Mouse (Mus musculus) adrenal gland, adult 8-10 months (tissue): Measurements from ENCODE around the gene F2rl1. TPM values are rescaled to one million over a fixed set of nuclear protein-coding genes. Genes with fewer than 3 reads are reported as not detected.

Experiments
- total RNA-seq, 4 experiments: library from RNA; stranded (reverse); gene quantifications; 2 replicates each; pipeline ENCODE4 v1.2.4; 2022

Gene F2rl1
- total RNA-seq, 4 experiments from 2014 or later, result 0.10 to 0.17 (median 0.15) TPM; not detected in 1

Other genes with a start within 250 kb of the F2rl1 start
- 10 to 100 TPM; 19.6 to 30.0 (median 26.0) TPM for gene Zbed3, start 201.6 kb downstream of the F2rl1 start, total RNA-seq
- 10 to 100 TPM; 37.8 to 43.1 (median 40.3) TPM for gene Aggf1, start 149.9 kb downstream of the F2rl1 start, total RNA-seq
- not detected for gene Crhbp, start 80.3 kb downstream of the F2rl1 start, total RNA-seq
- gene S100z, start 46.5 kb downstream of the F2rl1 start, total RNA-seq, result not detected
- gene F2r, start 93.3 kb upstream of the F2rl1 start, total RNA-seq, result 100 to 1,000 TPM; 116 to 170 (median 135) TPM
- gene F2rl2, start 171.6 kb upstream of the F2rl1 start, total RNA-seq, result under 1 TPM in 1 of 4 experiments, not detected in 3; 0.10 TPM